Mouse (Mus musculus) cerebellum, adult 9-10 months (tissue): ENCODE results near the gene Cwc15.
"Not testable (repeated sequence)": the region's sequence is repeated elsewhere in the genome, so short reads cannot be mapped to it uniquely, and the experiment has no call there.

Source experiments
- DNase-seq: peaks from one replicate; pipeline ENCODE4 v3.0.0; 2022

The Cwc15 gene

GRCm38 (mm10) chr9:14500023-14500915 lies at the start of gene Cwc15, which contains the start of gene Kdm4d:
Gene Cwc15 (plus strand): TSS chr9:14500617.
Gene Kdm4d (minus strand): TSS chr9:14500482.
- peak; percentile 97 for DNase-seq

DNA sequence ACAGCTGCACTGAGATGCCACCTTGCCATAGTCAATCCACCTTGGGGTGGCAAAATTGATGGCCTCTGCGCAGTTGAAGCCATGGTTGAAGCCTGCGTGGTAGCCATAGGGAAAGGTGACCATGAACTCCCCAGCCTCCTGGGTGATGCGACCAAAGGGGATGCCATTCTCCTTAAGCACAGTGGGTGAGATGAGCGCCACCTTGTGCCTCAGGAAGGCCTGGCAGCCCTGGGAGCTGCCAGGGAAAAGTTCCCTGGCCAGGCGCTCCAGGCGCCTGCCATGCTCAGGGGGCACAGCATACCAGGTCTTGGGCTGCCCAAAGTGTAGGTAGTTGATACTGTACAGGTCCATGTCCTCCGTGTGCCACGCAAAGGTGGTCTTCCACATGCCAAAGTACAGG lies 49.3 kb upstream of the Cwc15 start:
- DNase-seq = peak; percentile 26

DNA sequence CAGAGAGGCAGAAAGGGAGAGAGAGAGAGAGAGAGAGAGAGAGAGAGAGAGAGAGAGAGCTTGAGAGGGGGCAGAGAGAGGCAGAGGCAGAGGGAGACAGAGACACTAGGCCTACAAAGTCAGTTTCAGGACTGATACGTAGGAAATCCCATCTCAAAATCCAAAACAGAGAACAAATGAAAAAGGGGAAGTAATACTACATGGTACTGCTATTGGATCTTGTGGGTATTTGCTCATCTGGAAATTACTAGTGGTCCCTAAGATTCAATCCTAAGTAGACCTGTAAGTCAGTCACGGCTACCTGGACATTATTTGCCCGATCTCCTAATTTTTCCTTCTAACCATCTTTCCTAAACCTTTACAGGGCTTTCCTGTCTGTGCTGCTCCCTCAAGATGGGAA lies 44.1 kb upstream of the Cwc15 start:
- DNase-seq = no peak

DNA sequence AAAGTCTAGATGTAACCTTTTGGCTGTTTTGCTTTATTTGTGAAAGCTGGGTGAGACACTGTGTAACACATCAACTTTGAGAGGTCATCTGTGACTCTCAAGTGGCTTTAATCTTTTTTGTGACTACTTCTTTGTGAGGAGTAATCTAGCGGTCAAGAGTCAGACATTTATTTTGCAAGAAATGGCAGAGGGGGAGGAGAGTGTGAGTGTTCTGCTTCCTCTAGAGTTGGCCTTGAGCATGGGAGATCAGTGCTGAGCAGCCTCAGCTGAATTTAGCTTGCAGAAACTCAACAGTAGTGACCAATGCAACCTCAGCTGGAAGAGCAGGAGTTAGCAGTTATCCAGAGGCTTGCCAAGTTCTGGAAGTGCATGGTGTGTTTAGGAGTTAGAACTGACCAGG lies 37.9 kb upstream of the Cwc15 start:
- DNase-seq = not testable (repeated sequence)

DNA sequence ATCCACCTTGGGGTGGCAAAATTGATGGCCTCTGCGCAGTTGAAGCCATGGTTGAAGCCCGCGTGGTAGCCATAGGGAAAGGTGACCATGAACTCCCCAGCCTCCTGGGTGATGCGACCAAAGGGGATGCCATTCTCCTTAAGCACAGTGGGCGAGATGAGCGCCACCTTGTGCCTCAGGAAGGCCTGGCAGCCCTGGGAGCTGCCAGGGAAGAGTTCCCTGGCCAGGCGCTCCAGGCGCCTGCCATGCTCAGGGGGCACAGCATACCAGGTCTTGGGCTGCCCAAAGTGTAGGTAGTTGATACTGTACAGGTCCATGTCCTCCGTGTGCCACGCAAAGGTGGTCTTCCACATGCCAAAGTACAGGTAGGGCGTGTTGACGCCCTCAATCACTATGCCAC lies 36.7 kb upstream of the Cwc15 start:
- DNase-seq = not testable (repeated sequence)

GRCm38 (mm10) chr9:14498896-14499705 lies 1.3 kb upstream of the Cwc15 start:
- DNase-seq = peak; percentile 24

GRCm38 (mm10) chr9:14500916-14501424 lies 553 bp downstream of the Cwc15 start:
- no peak for DNase-seq

DNA sequence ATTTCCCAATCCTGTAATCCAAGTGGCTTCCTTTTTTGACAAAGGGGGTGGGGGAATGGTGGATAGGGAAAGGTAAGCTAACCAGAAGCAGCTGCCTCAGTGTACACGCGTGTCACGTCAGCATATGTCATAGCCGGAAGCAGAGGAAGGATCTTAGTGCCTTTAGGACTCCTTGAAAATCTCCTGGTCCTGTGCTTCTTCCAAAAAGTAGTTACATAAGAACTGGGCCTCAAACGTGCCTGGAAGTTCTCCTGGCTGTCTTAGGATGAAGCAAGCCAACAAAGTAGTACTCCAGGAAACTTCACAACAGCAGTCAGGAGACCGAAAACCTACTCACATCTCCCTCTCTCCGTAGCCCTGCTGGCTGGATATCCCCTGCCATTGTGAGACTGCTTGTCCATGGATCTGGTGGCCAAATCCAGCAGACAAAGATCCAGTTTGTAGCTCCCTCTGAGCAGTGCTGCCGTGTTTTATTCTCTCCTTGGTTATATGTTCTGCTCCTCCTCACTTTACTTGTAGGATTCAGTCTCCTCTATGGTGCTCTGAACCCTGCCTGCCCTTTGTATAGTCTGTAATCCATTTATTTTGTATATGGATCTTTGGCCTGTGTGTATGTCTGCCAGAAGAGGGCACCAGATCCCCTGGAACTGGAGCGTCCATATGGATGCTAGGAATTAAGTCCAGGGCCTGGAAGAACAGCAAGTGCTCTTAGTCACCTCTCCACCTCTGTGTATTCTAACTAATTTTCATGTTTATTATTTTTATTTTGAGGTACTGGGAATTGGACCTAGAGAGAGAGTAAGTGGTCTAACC lies 12.4 kb downstream of the Cwc15 start:
- DNase-seq = peak; percentile 41

DNA sequence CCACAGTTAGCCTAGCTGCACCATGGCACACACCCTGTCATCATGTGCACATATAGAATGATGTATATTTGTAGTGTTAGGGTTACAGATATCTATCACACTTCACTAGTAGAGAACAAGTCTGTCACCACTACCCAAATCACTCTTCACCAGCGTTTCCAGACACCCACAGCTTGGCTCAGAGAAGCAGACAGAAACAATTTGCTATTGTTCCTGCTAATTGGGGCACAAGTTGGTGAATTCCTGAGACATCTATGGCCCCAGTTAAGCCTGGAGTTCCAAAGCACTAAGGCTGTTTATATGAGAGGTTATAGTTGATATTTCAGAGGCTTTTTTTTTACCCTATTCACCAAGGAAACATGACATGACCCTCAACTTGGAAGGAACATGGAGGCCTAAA lies 16.9 kb downstream of the Cwc15 start:
- no peak for DNase-seq

- no peak for DNase-seq
Observed at GRCm38 (mm10) chr9:14518105-14518504, 17.7 kb downstream of the Cwc15 start.

- no peak for DNase-seq
Observed at GRCm38 (mm10) chr9:14520971-14521670, 20.7 kb downstream of the Cwc15 start.

- no peak for DNase-seq
Observed at GRCm38 (mm10) chr9:14521695-14522094, 21.3 kb downstream of the Cwc15 start.

DNA sequence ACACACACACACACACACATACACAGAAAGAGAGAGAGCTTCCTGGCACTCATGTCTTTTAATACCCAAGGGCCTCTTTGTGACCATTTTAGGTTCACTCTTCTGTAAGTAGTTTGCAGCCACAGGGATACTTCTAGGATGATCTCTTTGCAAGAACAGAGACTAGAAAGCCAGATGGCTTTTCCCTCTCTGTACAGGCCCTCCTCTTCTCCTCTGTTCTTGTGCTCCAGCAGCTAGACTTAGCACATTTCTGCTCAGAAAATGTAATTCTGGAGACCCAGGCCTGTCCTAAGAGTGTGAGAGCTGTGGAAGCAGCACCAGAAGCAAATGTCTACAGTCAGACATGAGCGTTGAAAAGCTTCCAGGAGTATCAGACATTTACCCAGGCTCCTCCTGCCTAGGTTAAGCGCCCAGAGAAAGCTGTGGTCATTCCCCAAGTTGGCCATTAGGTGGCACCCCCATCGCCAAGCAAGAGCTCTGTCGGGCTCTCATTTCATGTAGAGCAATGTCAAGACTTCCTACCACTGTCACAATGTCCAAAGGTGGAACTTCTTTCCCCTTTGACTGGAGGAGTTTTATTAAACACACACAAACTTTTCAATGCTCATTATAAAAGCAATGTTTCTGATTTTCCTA lies 23.1 kb downstream of the Cwc15 start:
- peak; percentile 76 for DNase-seq

DNA sequence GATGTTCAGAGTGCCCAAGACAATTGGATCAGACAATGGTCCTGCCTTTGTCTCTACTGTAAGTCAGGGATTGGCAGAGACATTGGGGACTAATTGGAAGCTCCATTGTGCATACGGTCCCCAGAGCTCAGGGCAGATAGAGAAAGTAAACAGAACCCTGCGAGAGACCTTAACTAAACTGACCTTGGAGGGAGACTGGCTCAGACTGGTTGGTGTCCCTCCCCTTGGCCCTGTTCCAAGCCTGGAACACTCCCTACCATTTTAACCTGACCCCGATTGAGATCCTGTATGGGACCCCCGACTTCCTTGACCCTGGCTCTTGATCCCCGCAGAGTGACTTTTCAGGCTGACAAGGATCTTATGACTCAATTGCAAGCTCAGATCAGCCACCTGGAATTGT lies 29.6 kb downstream of the Cwc15 start:
- no peak for DNase-seq

GRCm38 (mm10) chr9:14532283-14532682 lies 31.9 kb downstream of the Cwc15 start:
- no peak for DNase-seq

DNA sequence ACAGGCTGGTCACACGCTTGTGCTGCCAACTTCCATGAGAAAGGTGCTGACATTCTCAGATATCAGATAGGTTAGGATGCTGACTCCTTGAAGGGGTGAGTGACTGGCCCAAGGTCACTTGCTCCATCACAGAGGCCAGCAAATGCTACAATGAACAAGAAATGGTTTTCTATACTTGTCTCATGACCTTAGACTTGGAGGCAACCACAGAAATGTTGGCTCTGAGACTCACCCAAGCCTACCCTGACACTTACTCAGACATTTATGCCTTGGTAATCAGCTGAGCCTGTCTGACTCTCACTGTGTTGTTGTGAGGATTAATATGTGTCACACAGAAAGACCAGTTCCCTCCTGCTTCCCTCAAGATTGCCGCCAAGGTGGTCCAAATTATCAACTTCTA lies 33.2 kb downstream of the Cwc15 start:
- no peak for DNase-seq

GRCm38 (mm10) chr9:14534833-14535456 lies 34.5 kb downstream of the Cwc15 start:
- DNase-seq = no peak

GRCm38 (mm10) chr9:14544034-14544757 lies 43.8 kb downstream of the Cwc15 start:
- DNase-seq = no peak

- no peak for DNase-seq
Observed at GRCm38 (mm10) chr9:14547584-14548365, 47.4 kb downstream of the Cwc15 start.

- DNase-seq = no peak
Observed at GRCm38 (mm10) chr9:14548366-14548761, 47.9 kb downstream of the Cwc15 start.
